Mouse (Mus musculus) retina, postnatal 1 day (tissue): Measurements from ENCODE around the gene Apol7b.

ENCODE experiments used
- DNase-seq: peaks from one replicate; pipeline ENCODE4 v3.0.0-alpha.2; 2012

Gene Apol7b

GRCm38 (mm10) chr15:77384340-77385030 is 62.8 kb downstream of the Apol7b start:
- no peak for DNase-seq

GRCm38 (mm10) chr15:77382880-77383279 is 64.4 kb downstream of the Apol7b start:
- DNase-seq: no peak

- DNase-seq: no peak
Observed at GRCm38 (mm10) chr15:77382271-77382850, 64.9 kb downstream of the Apol7b start.

- DNase-seq: no peak
Observed at GRCm38 (mm10) chr15:77381481-77381880, 65.8 kb downstream of the Apol7b start.

DNA sequence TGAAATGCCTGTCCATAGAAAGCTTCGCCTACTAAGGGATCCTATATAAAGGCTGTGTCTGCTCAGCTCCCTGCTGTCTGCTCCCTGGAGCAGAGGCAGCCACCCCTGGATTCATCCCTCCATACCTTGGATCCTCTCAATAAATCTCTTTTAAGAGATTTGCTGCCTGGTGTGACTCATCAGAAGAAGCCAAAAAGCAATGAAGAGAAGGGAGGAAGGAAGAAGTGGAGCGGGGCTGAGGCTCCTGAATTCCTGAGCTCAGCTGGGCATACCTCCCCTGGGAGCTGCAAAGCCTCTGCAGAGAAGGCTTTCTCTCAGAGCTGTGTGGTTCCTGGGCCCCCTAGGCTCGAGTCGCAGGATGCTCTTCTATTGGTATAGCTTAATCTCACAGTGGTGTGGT is 67.4 kb downstream of the Apol7b start:
- DNase-seq: no peak

GRCm38 (mm10) chr15:77377419-77377818 is 69.9 kb downstream of the Apol7b start:
- DNase-seq: no peak

- no peak for DNase-seq
Observed at GRCm38 (mm10) chr15:77376920-77377319, 70.4 kb downstream of the Apol7b start.
